Mouse (Mus musculus): ENCODE results near the gene Ppfia3. TPM values are rescaled to one million over a fixed set of nuclear protein-coding genes. Genes with fewer than 3 reads are reported as not detected.
A peak's percentile ranks its signal among the peaks of the same experiment; 100 is the strongest.
"Not testable (repeated sequence)": the region's sequence is repeated elsewhere in the genome, so short reads cannot be mapped to it uniquely, and the experiment has no call there.

The Ppfia3 gene
- total RNA-seq (2021), result under 1 TPM; 0.22 to 0.29 TPM
- long read RNA-seq, experiment 1, partial matches to known transcripts, result 1 of 1 reads
- long read RNA-seq, experiment 1, other reads (novel, unspliced or antisense), result 0 of 1 reads
- long read RNA-seq, experiment 2, result 0 reads

DNA sequence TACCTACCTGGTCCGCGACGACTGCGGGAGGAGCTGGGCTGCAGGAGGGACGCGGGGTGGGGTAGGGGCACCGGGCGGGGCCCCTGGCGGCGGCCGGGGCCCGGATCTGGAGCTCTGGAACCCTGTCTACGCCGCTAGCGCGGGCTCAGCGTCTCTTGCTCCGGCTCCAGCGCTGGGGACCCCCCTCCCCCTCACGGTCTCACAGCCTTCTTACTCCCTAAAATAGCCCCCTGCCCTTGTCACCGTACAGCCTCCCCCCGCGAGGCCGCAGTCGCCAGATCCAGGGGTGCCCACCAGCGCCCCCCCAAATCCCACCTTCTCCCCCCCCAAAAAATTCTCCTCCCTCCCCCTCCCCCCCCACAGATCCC, at the start of gene Ppfia3:
Gene Ppfia3 (minus strand): TSS at position 368 of the 368 bp plus-strand sequence.
- DNase-seq, result no peak
- intact Hi-C loops (cut with DNase I), result no loop called here

DNA sequence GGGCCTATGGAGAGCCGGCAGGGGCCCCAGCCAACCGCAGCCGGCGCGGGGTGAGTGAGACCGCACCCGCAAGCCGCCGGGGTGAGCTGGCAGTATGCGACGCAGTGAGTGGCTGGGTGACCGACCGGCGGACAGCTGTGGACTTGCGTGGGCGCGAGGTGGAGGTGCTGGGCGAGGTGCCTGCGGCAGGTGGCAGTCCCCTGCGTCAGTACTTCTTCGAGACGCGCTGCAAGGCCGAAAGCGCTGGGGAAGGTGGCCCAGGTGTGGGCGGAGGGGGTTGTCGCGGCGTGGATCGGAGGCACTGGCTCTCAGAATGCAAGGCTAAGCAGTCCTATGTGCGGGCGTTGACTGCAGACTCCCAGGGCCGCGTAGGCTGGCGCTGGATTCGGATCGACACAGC, 48.8 kb upstream of the Ppfia3 start:
- intact Hi-C loops (cut with DNase I), result no loop called here

GRCm38 (mm10) chr7:45414740-45415224, 48.0 kb upstream of the Ppfia3 start:
- no peak for DNase-seq
- intact Hi-C loops (cut with DNase I), result no loop called here

More for the DNA sequence above, 48.8 kb upstream of the Ppfia3 start:
- DNase-seq, result no peak

DNA sequence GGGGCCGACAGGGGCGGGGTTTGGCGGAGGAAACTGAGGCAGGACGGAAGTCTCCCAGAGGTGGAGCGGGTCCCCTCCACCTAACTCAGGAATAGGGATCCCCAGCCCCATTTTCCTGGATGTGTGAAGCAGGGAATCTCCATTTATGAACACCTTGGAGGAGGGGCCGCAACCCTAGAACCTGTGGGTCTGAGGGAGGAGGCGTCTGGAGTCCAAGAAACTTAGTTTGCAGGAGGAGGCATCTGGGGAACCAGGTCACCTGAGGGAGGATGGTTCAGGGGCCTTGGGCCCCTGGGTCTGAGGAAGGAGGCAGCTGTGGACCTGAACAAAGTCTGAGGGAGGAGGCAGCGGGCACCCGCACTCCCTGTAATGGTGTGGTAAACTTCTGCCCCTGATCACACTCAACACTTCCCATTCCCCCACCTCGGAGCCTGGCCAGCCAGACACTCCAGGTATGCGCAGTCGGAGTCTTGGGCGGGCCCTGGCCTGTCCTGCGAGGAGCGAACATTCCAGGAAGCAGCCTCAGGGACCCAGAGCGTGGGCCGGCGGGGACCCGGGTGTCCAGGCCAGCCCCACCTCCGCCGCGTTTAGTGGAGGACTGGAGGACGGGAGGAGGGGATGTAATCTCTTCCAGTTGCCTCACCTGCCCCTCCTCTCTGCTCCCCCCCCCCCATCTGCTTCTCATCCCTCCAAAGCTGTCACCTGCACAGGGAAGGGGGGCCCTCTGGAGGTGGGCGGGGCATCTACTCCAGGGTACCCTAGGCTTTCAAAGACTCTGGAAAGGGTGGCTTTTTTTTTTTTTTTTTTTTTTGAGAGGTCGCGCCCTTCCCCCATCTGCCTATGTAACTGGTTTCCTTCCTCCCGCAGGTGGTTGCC, 47.3 kb upstream of the Ppfia3 start:
- no peak for DNase-seq
- intact Hi-C loops (cut with DNase I), result no loop called here

GRCm38 (mm10) chr7:45413113-45413863, 46.5 kb upstream of the Ppfia3 start, which contains the start of gene Ntf5:
Ntf5 (plus strand) TSS chr7:45413695.
- DNase-seq, result peak; percentile 45 to 46
- intact Hi-C loops (cut with DNase I), result no loop called here

GRCm38 (mm10) chr7:45412421-45412820, 45.6 kb upstream of the Ppfia3 start:
- DNase-seq, result no peak
- intact Hi-C loops (cut with DNase I), result no loop called here

GRCm38 (mm10) chr7:45409497-45410163, 42.8 kb upstream of the Ppfia3 start:
- no peak for DNase-seq
- intact Hi-C loops (cut with DNase I), result no loop called here

GRCm38 (mm10) chr7:45408949-45409348, 42.1 kb upstream of the Ppfia3 start:
- intact Hi-C loops (cut with DNase I), result no loop called here
- no peak for DNase-seq

DNA sequence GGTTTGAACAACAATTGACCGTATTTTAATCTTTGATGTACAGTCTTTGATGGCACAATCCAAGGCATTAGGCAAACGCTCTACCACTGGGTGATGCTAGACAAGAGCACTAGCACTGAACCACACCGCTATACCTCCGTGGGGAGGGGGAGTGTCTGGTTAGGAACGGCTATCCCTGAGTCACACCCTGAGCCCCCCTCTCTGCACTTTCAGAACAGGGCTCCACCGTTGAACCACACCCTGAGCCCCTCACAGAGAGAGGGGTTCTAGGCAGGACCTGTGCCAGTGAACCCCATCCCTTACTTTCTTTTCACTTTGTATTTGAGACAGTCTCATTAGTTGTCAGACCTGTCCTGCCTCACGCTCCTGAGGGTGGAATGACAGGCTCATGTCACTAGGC, 41.5 kb upstream of the Ppfia3 start:
- intact Hi-C loops (cut with DNase I), result no loop called here

GRCm38 (mm10) chr7:45407836-45408235, 41.0 kb upstream of the Ppfia3 start:
- intact Hi-C loops (cut with DNase I), result loop anchor here (2.0 kb wide), 1 partner anchor 27 kb away; the partner anchor contains the start of gene Gys1
- no peak for DNase-seq

More for the DNA sequence above, 41.5 kb upstream of the Ppfia3 start:
- DNase-seq, result no peak

GRCm38 (mm10) chr7:45406157-45407156, 39.6 kb upstream of the Ppfia3 start:
- peak; percentile 57 to 61 for DNase-seq
- intact Hi-C loops (cut with DNase I), result loop anchor here (2.0 kb wide), 1 partner anchor 28 kb away; the partner anchor contains the start of gene Gys1

DNA sequence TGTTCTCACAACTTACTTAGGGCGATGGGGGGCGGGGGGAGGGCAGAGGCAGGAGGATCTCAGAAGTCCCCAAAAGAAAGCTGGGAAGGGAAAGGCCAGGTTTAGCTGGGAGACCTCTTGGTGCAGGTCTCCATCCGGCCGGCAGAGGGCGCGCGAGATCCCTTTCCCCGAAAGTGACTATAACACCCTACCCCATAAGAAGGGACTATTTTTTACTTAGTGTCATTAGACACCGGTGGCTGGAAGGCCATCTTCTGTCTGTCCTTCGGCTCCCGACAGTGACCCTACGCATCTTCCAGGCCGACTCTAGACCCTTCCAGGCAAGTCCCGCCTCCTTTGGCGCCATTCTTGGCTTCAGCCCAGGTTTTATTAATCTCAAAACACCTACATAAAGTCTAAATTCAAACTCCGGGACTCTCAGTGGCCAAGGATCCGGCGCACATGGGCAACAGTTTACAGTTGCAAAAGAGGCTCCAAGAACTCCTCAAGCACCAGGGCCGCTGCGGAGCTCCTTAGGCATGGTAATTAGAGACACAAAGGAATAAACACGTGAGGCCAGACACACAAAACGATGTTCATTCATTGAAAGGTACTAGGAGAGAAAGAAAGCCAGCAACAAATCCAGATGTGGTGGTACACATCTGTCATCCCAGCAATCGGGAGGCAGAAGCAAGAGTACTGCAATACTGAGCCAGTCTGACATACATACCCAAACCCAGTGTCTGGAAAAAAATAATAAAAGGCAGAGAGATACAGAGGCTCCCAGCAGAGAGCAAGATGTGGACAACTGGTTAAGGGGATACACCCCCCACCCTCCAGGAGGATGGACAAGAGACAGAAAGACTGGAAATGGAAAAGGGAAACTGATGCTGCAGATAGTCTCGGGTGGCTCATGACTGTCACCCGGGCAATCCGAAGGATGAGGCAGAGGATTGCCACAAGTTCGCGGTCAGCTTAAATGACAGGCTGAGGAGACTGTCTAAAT, 38.6 kb upstream of the Ppfia3 start, which contains the start of gene Kcna7:
Gene Kcna7 (plus strand): TSS at position 563 of the 985 bp plus-strand sequence.
- DNase-seq, result peak; percentile 78 to 87
- intact Hi-C loops (cut with DNase I), result loop anchor here (2.0 kb wide), 1 partner anchor 29 kb away; the partner anchor contains the start of gene Gys1

DNA sequence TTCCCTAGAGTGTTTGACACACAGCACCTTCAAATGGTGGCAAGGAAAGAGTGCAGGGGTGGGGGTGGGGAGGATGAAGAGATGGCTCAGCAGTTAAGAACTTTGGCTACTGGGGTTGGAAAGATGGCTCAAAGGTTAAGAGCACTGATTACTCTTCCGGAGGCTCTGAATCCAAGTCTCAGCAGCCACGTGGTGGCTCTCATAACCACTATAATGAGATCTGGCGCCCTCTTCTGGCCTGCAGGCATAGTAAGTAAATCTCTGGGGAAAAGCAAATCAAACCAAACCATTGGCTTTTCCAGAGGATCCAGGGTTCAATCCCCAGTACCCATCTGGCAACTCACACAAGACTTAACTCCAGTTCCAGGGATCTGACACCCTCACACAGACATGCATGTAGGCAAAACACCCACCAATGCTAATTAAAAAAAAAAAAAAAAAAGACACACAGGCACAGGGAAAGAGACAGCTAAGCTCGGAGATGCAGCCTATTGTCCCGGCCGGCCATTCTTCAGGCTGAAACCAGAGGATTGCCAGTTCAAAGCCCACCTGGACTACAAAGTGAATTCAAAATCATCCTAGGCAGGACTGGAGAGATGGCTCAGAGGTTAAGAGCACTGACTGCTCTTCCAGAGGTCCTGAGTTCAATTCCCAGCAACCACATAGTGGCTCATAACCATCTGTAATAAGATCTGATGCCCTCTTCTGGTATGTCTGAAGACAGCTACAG, 36.9 kb upstream of the Ppfia3 start:
- intact Hi-C loops (cut with DNase I), result loop anchor here (2.0 kb wide), 1 partner anchor 99 kb away; no protein-coding TSS in a partner anchor
- DNase-seq, result peak; percentile 63 to 73

- intact Hi-C loops (cut with DNase I), result loop anchor here (2.0 kb wide), 1 partner anchor 97 kb away; no protein-coding TSS in a partner anchor
- DNase-seq, result no peak
Measured at GRCm38 (mm10) chr7:45401521-45402085, 34.8 kb upstream of the Ppfia3 start.

- intact Hi-C loops (cut with DNase I), result loop anchor here (10.0 kb wide), 1 partner anchor 332 kb away; the partner anchor contains the start of genes Nosip and Prrg2
- DNase-seq, result no peak
Measured at GRCm38 (mm10) chr7:45396787-45397186, 30.0 kb upstream of the Ppfia3 start.

GRCm38 (mm10) chr7:45396337-45396775, 29.5 kb upstream of the Ppfia3 start:
- not testable (repeated sequence) for DNase-seq
- intact Hi-C loops (cut with DNase I), result loop anchor here (10.0 kb wide), 1 partner anchor 332 kb away; the partner anchor contains the start of genes Nosip and Prrg2
